ENCODE assay signal across 8 mouse cellular contexts in the genomic region with DNA sequence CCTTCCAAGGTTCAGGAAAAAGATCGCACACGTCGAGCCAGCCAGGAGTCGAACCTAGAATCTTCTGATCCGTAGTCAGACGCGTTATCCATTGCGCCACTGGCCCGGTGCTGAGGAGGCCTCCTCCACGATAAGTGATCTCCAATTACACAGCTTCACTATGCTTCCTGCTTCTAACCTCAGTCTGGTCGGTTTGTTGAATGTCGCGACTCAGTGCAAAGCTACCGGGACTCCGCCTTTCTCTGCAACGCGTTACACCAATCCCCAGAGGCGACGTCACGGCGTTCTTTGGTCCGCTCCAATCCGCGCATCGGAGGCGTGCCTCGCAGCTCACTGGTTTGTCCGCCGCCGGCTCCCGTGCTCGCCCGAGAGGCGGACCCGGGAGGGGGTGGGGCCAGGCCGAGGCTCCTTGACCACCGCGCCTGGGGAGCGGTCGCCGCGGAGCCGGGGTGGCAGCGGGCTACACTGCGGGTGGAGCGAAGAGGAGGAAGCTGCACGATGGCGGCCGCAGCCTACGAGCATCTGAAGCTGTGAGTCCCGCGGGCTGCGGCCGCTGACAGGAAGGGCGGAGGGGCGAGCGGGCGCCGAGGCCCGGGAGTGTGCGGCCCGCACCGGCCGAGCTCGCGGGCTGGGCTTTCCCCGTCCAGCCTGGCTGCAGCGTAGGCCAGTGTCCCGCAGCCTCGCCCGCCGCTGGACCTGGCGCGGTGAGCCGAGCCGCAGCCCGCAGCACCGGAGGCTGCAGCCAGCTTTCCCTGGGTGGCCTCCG. TPM values are rescaled to one million over a fixed set of nuclear protein-coding genes. Genes with fewer than 3 reads are reported as not detected.
DNase-seq lines count a peak whose midpoint lies in the region; ATAC-seq lines count a peak whose summit lies in the region.

A gene (plus strand): TSS at position 368 of the 766 bp plus-strand sequence.

- peak; percentile 99 for DNase-seq in adipocyte (ENCODE audit: low spot score)
- peak; percentile 100 for DNase-seq in embryo, embryonic 10 days (ENCODE audit: low spot score)
- DNase-seq in gastrocnemius, postnatal 10 days = peak; percentile 97
- DNase-seq in induced T-regulatory cell, adult 2 months (ENCODE audit: low read depth) = peak; percentile 99
- peak; percentile 97 to 99 for DNase-seq in left cerebral cortex, adult 9 months (ENCODE audit: low spot score in 2 of 2)
- peak; percentile 99 for DNase-seq in right cerebral cortex, postnatal 14 days
- DNase-seq in urinary bladder, postnatal 36 days (ENCODE audit: low spot score in 2 of 2) = peak; percentile 93 to 99

- peak; percentile 87 for ATAC-seq in megakaryocyte progenitor cell, adult 5-6 weeks (replicated peaks; ENCODE audit: poor library complexity)

RNA-seq across cellular contexts. Expression of the gene that starts here (rescaled TPM):
- total RNA-seq in gastrocnemius, postnatal 10 days (2021) = 10 to 100 TPM; 21.7 to 24.0 TPM
- 33.3 and 35.8 TPM in 2 replicates for total RNA-seq in megakaryocyte progenitor cell, adult 5-6 weeks (2015)
- 36.4 and 46.2 TPM in 2 replicates for total RNA-seq in megakaryocyte progenitor cell, adult 5-6 weeks (2017)

Comparison
In these comparisons a context has a peak if more than half of its experiments do, and no peak if none do; other contexts are left out.
1. Peak in every context shown above with its lines: DNase-seq and ATAC-seq.